Mouse (Mus musculus) embryonic facial prominence, embryonic 13.5 days (tissue): ENCODE measurements around the gene Gm11077. TPM values are rescaled to one million over a fixed set of nuclear protein-coding genes. Genes with fewer than 3 reads are reported as not detected.

Experiments
- ATAC-seq: fragments of 200-750 bp; cut with Nextera tagmentation; 2 replicates; pipeline ENCODE4 v1.8.0; 2017; ENCODE audit warnings: low read depth; ENCODE audit not compliant: insufficient number of reproducible peaks, insufficient read depth, low FRiP score, low TSS enrichment
- H3K27ac ChIP-seq: fragments of 300-500 bp; sonication (generic); 2 replicates; pipeline ENCODE4 v1.5.1; 2015; ENCODE audit warnings: moderate library complexity, mild to moderate bottlenecking, inconsistent platforms
- H3K27me3 ChIP-seq: fragments of 300-500 bp; sonication (generic); 2 replicates; pipeline ENCODE4 v1.6.1; 2015; ENCODE audit warnings: mild to moderate bottlenecking, inconsistent platforms
- H3K36me3 ChIP-seq: fragments of 300-500 bp; sonication (generic); 2 replicates; pipeline ENCODE4 v1.6.1; 2015; ENCODE audit warnings: mild to moderate bottlenecking, inconsistent platforms
- H3K4me1 ChIP-seq: fragments of 300-500 bp; sonication (generic); 2 replicates; pipeline ENCODE4 v1.6.1; 2015; ENCODE audit warnings: inconsistent platforms
- H3K4me2 ChIP-seq: fragments of 300-500 bp; sonication (generic); 2 replicates; pipeline ENCODE4 v1.6.1; 2015; ENCODE audit warnings: moderate library complexity, mild to moderate bottlenecking, inconsistent platforms
- H3K4me3 ChIP-seq: fragments of 300-500 bp; sonication (generic); 2 replicates; pipeline ENCODE4 v1.5.1; 2015; ENCODE audit warnings: mild to moderate bottlenecking, inconsistent platforms
- H3K9ac ChIP-seq: fragments of 300-500 bp; sonication (generic); 2 replicates; pipeline ENCODE4 v1.6.1; 2015; ENCODE audit warnings: mild to moderate bottlenecking, inconsistent platforms
- H3K9me3 ChIP-seq: fragments of 300-500 bp; sonication (generic); 2 replicates; pipeline ENCODE4 v1.6.1; 2016; ENCODE audit warnings: inconsistent platforms
- WGBS: fragments of 180-500 bp; shearing (Covaris S2); methylation state at CpG from one replicate; pipeline ENCODE4 v1.1.7; 2015; ENCODE audit warnings: mixed read lengths; 5-methylcytosine and 5-hydroxymethylcytosine counted together
- polyA plus RNA-seq: library from polyadenylated mRNA; unstranded; fragments of >200 nt; fragmentation: Nextera tagmentation; extraction: Ambion mirVana; gene quantifications from 2 replicates; pipeline ENCODE4 v1.2.1, GENCODE M21; 2015

Gene Gm11077
- polyA plus RNA-seq, 1 experiment from 2014 or later, result not detected

DNA sequence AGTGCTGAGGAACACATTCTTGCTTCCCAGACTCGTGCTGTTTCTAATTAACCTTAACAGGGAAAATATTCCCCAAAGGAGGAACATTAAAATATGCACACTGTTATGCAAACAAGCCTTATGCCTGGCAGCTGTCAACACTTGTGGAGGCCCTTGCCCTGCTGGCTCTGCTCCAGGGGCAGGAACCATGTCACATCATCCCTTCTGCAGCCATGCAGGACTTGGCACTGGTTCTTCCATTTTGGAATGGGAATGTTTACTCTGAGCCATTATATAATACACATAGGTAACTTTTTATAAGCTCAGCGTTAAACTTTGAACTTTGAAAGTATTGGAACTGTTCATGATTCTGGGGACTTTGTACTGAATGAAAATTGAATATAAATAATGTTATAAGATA lies 18.5 kb downstream of the Gm11077 start:
- H3K9me3 ChIP-seq, result peaks cover 3% of the 10 kb centered on the region
- H3K27ac ChIP-seq, result no peak overlapping the region
- H3K27me3 ChIP-seq, result no peaks in the 10 kb centered on the region
- WGBS, result 71% methylated on average over 2 of the region's 2 CpGs
- no peaks in the 10 kb centered on the region for H3K4me1 ChIP-seq
- no peak overlapping the region for H3K4me2 ChIP-seq
- no peaks in the 10 kb centered on the region for H3K36me3 ChIP-seq
- no peak for ATAC-seq
- no peak overlapping the region for H3K4me3 ChIP-seq
- H3K9ac ChIP-seq, result no peak overlapping the region

DNA sequence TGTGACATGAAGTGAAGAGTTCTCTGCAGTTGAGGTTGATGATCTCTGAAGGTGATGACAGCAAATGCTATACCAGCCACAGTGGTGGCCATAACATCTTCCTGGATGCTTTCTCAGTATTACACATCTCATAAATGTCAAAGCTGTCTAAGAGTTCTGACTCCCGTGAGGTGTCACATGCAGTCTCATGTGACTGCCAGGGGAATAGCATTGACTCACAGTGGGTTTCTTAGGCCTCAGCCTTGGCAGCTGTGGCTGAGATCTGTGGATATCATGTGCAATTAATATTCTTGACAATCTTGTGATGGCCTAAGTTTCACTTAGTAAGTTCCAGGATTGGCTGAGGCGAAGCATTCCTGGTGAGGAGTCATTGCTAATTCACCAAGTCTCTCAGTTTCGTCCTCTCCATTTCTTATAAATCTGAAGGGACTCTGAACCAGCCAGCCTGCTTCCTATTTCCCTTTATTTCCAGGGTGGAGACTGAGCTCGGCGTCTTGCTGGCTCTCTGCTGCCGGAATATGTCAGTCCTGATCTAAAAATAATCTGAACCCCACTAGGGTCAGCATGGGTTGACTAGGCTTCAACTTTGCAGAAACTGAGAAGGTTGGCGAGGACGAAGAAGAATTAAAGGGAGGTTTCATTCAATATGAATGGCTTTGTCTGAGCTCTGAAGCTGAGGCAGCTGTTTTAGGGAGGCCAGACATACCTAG lies 21.4 kb downstream of the Gm11077 start:
- no peak overlapping the region for H3K4me3 ChIP-seq
- H3K4me2 ChIP-seq, result no peak overlapping the region
- no peak for ATAC-seq
- no peaks in the 10 kb centered on the region for H3K36me3 ChIP-seq
- H3K9me3 ChIP-seq, result peaks cover 3% of the 10 kb centered on the region
- no peaks in the 10 kb centered on the region for H3K27me3 ChIP-seq
- H3K9ac ChIP-seq, result no peak overlapping the region
- WGBS, result 80% methylated on average over 8 of the region's 8 CpGs
- H3K4me1 ChIP-seq, result no peaks in the 10 kb centered on the region
- no peak overlapping the region for H3K27ac ChIP-seq

DNA sequence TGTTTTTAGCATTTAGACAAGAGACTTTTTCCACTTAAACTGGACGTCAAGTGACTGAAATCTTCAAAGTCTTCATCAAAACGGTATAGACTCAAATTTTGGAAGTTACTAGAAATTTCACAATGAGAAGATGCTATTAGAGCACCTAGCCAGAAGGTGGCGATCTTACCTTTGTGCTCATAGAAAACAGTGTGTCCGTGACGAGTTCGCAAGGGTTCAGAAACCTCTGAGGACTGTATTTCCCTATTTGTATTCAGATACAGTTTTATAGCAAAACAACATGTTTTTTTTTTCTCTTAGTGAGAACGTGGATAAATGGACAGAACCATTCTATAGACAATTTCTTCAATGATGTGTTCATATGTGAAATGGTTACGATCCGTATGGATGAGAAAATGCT lies 37.3 kb downstream of the Gm11077 start:
- Histone ChIP-seq H3K36me3 (no peaks in the 10 kb centered on the region), H3K9me3 (no peaks in the 10 kb centered on the region), H3K4me2 (no peak overlapping the region), H3K9ac (no peak overlapping the region), H3K27ac (no peak overlapping the region), H3K27me3 (no peaks in the 10 kb centered on the region), H3K4me3 (no peak overlapping the region), H3K4me1 (peaks cover 9% of the 10 kb centered on the region)
- no peak for ATAC-seq
- 36% methylated on average over 9 of the region's 9 CpGs for WGBS

DNA sequence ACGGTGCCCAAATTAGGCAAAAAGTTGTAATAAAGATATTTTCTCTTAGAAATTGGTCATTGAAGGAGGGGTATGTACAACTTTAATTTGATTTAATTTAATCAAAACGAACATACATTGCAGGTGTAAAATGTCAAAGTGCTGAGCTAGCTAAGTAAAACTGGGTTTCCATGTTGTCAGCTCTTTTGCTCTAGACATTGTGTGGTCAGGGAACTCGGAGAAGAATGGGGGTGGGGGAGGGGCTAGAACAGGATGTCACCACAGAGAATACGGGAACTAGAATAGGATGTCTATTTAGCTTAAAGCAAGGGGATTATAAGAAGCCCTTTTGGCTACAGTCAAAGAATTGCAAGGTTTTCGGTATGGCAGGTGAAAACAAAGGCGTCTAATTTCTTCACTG lies 38.2 kb downstream of the Gm11077 start:
- no peak overlapping the region for H3K4me3 ChIP-seq
- no peak overlapping the region for H3K9ac ChIP-seq
- no peaks in the 10 kb centered on the region for H3K36me3 ChIP-seq
- H3K27me3 ChIP-seq, result no peaks in the 10 kb centered on the region
- H3K27ac ChIP-seq, result no peak overlapping the region
- no peak for ATAC-seq
- no peak overlapping the region for H3K4me2 ChIP-seq
- H3K9me3 ChIP-seq, result no peaks in the 10 kb centered on the region
- 59% methylated on average over 6 of the region's 6 CpGs for whole genome bisulfite sequencing
- H3K4me1 ChIP-seq, result peaks cover 9% of the 10 kb centered on the region

DNA sequence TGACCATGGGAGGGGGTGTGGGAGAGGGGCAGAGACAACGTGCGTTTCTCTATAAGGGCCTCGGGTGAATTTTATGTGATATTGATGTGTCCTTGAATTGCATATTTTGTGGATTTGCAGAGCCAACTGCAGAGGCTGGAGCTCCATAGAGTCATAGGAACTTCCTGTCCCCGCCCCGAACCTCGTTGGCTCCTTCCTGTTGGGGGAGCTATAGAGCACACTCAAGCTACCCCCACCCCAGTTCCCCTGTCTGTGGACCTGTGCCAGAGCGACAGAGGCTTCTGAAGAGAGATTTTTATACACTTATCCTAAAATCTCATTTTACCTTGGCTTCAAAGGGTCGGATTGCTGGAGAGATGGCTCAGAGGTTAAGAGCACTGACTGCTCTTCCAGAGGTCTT lies 39.1 kb downstream of the Gm11077 start:
- H3K27ac ChIP-seq, result no peak overlapping the region
- ATAC-seq, result no peak
- no peak overlapping the region for H3K4me3 ChIP-seq
- no peak overlapping the region for H3K4me2 ChIP-seq
- H3K9me3 ChIP-seq, result no peaks in the 10 kb centered on the region
- no peaks in the 10 kb centered on the region for H3K36me3 ChIP-seq
- no peaks in the 10 kb centered on the region for H3K27me3 ChIP-seq
- peaks cover 9% of the 10 kb centered on the region for H3K4me1 ChIP-seq
- 82% methylated on average over 8 of the region's 8 CpGs for WGBS
- H3K9ac ChIP-seq, result no peak overlapping the region

DNA sequence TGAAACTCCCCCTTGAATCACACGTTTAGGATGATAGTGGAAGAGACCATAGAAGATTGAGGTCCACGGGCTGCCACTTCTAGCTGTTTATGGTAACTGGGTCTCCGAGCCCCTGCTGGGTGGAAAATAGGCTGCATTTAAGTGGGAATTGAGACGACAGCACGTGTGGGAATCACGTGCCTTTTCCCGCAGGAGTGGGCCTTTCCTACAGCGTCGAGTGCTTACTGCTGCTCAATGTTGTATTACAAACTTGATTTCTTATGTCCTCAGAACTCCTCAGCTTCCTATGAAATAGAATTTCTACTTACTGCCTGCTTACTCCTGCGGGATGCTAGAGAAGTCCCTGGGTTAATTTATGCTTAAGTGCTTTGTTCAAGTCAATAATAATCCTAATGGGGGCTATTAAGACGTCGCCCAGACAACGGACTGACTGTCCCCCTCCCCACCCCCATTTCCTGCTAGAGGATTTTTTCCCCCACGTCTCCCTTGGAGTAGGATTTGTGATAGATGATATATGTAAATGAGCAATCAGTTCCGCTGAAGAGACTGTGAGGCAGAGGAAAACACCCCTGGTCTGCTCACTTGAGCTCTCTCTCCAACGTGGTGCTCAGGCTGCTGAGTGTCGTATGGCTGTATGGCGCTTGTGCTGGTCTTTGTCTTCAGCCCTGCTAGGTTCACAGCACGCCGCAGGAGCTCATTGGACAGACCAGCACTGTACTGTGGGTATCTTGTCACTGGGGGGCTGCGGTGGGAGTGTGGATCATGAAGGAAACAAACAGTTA lies 40.0 kb downstream of the Gm11077 start:
- H3K4me2 ChIP-seq, result 0 out of 2 replicates have a peak overlapping the region, but pooled peaks have one; percentile 16
- H3K36me3 ChIP-seq, result no peaks in the 10 kb centered on the region
- ATAC-seq, result no peak
- no peaks in the 10 kb centered on the region for H3K27me3 ChIP-seq
- no peak overlapping the region for H3K27ac ChIP-seq
- H3K9ac ChIP-seq, result no peak overlapping the region
- WGBS, result 53% methylated on average over 21 of the region's 21 CpGs
- no peak overlapping the region for H3K4me3 ChIP-seq
- peaks cover 9% of the 10 kb centered on the region for H3K4me1 ChIP-seq
- no peaks in the 10 kb centered on the region for H3K9me3 ChIP-seq

DNA sequence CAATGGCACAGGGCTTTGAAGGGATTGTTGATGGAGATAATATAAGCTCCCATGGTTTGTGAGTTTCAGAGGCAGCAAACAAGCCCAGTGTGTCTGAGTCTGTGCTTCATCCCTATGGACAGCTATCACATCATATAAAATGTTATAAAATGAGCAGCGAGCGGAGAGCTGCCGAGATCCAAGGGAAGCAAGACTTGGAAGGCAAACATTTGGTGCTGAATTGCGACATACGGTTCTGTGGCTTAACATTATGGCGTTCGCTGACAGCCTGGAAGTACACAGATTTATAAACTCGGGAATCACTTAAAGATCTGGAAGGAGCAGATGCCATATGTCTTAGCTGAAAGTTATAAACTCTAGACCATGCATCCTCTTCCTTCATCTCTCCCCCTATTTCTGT lies 47.2 kb downstream of the Gm11077 start:
- Histone ChIP-seq H3K27me3 (no peaks in the 10 kb centered on the region), H3K9me3 (no peaks in the 10 kb centered on the region), H3K4me2 (no peak overlapping the region), H3K4me3 (no peak overlapping the region), H3K36me3 (no peaks in the 10 kb centered on the region), H3K27ac (no peak overlapping the region), H3K4me1 (0 out of 2 replicates have a peak, but pooled peaks cover 6% of the 10 kb centered on the region), H3K9ac (no peak overlapping the region)
- no peak for ATAC-seq
- WGBS, result 91% methylated on average over 8 of the region's 8 CpGs

DNA sequence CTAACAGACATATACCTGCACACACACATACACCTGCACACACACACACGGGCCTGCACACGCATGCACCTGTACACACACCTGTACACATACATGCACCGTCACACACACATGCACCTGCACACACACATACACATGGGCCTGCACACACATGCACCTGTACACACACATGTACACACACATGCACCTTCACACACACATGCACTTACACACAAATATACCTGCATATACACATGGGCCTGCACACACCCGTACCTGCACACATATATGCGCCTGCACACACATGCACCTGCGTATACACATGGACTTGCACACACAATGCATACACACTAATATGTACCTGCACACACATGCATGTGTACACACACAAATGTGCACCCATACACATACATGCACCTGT lies 53.4 kb downstream of the Gm11077 start:
- Histone ChIP-seq H3K9me3 (no peaks in the 10 kb centered on the region), H3K36me3 (no peaks in the 10 kb centered on the region), H3K27ac (no peak overlapping the region), H3K9ac (no peak overlapping the region), H3K4me3 (no peak overlapping the region), H3K27me3 (no peaks in the 10 kb centered on the region), H3K4me2 (no peak overlapping the region), H3K4me1 (0 out of 2 replicates have a peak, but pooled peaks cover 9% of the 10 kb centered on the region)
- 92% methylated on average over 6 of the region's 6 CpGs for WGBS
- no peak for ATAC-seq

DNA sequence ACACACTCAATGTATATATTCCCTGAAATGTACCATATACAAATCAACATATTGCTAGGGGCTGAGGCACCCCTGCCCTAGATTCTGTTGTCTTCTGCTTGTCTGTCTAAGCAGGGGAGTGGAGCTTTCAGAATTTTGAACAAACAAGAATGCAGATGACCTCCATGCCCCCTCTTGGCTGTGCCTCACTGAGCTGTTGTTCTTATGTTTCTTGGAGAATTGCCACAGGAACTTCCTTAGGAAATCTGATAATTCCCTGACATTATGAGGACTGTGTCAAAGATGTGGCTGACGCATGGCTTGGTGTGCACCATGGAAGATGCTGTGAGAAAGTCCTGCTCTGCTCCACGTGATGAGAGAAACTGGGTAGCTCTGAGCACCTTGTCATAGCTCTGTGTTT lies 57.0 kb downstream of the Gm11077 start:
- Histone ChIP-seq H3K27me3 (no peaks in the 10 kb centered on the region), H3K4me2 (no peak overlapping the region), H3K4me1 (0 out of 2 replicates have a peak, but pooled peaks cover 5% of the 10 kb centered on the region), H3K9me3 (no peaks in the 10 kb centered on the region), H3K36me3 (no peaks in the 10 kb centered on the region), H3K9ac (no peak overlapping the region), H3K4me3 (no peak overlapping the region), H3K27ac (no peak overlapping the region)
- WGBS, result 48% methylated on average over 2 of the region's 2 CpGs
- ATAC-seq, result no peak

DNA sequence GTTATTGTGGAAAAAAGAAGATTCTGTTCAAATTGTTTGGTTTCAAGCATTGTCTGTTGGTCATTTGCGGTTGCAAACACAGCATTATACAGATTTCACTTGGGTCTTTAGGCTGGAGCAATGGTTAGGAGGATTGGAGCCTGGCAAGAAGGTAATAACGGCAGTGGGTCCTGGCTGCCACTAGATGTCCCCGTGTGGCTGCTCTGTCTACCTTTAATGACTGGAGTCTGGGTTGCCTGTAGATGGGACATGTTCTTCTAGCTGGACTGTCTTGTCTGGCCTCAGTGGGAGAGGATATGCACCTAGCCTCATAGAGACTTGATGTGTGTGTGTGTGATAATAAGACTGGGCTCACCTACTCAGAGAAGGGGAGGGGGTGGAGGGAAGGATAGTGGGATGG lies 60.8 kb downstream of the Gm11077 start:
- Histone ChIP-seq H3K36me3 (no peaks in the 10 kb centered on the region), H3K9ac (no peak overlapping the region), H3K9me3 (no peaks in the 10 kb centered on the region), H3K4me1 (peaks cover 5% of the 10 kb centered on the region), H3K27me3 (no peaks in the 10 kb centered on the region), H3K4me2 (no peak overlapping the region), H3K4me3 (no peak overlapping the region), H3K27ac (no peak overlapping the region)
- WGBS, result 36% methylated on average over 3 of the region's 3 CpGs
- ATAC-seq, result no peak

DNA sequence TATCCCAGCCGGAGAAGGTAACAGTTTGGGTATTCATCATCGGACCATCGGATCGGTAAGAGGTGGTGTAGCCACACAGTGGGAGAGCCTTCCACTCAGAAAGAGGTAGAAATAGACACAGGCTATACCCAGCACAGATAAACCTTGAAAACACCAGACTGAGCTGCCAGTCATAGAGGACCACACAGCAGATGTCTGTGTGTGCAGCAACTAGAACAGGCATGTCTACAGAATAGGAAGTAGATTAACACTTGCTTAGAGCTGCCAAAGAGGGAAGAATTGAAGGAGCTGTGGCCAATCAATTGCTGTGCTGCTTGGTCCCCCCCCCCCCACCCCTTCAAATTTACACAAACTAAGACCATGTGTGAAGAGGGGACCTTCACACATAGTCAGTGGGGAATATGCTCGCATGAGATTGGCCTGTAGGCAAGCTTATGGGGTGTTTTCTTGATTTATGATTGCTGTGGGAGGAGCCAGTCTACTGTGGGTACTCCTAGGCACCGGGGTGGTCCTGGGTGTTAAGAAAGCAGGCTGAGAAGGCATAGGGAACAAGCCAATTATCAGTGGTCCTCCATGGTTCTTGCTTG lies 64.7 kb downstream of the Gm11077 start:
- Histone ChIP-seq H3K4me3 (no peak overlapping the region), H3K36me3 (no peaks in the 10 kb centered on the region), H3K4me1 (peaks cover 5% of the 10 kb centered on the region), H3K9me3 (no peaks in the 10 kb centered on the region), H3K27me3 (no peaks in the 10 kb centered on the region), H3K9ac (no peak overlapping the region), H3K27ac (no peak overlapping the region), H3K4me2 (no peak overlapping the region)
- no peak for ATAC-seq
- WGBS, result 77% methylated on average over 6 of the region's 6 CpGs

DNA sequence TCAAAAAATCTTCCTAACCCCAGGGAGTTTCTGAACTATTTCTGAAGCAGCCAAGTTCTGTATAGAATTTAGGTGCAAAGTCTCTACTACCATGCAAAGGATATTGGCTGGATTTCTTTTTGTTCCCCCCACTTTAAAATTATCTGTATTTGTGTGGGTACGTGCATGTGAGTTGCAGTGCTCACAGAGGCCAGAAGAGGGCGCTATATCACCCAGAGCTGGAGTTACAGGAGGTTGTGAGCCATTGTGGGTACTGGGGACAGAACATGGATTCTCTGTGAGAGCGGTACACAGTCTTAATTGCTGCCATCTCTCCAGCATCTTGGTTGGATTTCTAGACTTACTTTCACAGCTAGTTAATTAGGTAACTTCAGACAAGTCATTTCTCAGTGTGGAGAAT lies 69.8 kb downstream of the Gm11077 start:
- H3K27me3 ChIP-seq, result no peaks in the 10 kb centered on the region
- H3K4me1 ChIP-seq, result 0 out of 2 replicates have a peak, but pooled peaks cover under 1% of the 10 kb centered on the region
- ATAC-seq, result no peak
- H3K4me3 ChIP-seq, result no peak overlapping the region
- H3K9ac ChIP-seq, result no peak overlapping the region
- H3K36me3 ChIP-seq, result no peaks in the 10 kb centered on the region
- WGBS, result 62% methylated on average over 3 of the region's 3 CpGs
- H3K27ac ChIP-seq, result no peak overlapping the region
- H3K9me3 ChIP-seq, result no peaks in the 10 kb centered on the region
- H3K4me2 ChIP-seq, result no peak overlapping the region
